Mouse (Mus musculus) cortical plate, adult 2 months (tissue): Measurements from ENCODE around the gene Serpina1e. TPM values are rescaled to one million over a fixed set of nuclear protein-coding genes. Genes with fewer than 3 reads are reported as not detected.

Source experiments
- H3K27ac ChIP-seq: fragments of 200-500 bp; 2 replicates; pipeline ENCODE4 v1.5.1; 2012; ENCODE audit warnings: low read length, control low read depth, inconsistent platforms; ENCODE audit not compliant: insufficient read depth
- H3K4me1 ChIP-seq: fragments of 200-500 bp; 2 replicates; pipeline ENCODE4 v1.6.1; 2011; ENCODE audit warnings: low read length; ENCODE audit not compliant: control insufficient read depth, insufficient read depth
- H3K4me3 ChIP-seq: fragments of 200-500 bp; 2 replicates; pipeline ENCODE4 v1.5.1; 2011; ENCODE audit warnings: mild to moderate bottlenecking, low read length, control low read depth; ENCODE audit not compliant: insufficient read depth
- CTCF ChIP-seq: fragments of 200-500 bp; IDR thresholded peaks from 2 replicates; pipeline ENCODE4 v1.5.1; 2011; ENCODE audit warnings: mild to moderate bottlenecking, control low read depth, low read length; ENCODE audit not compliant: insufficient read depth; ENCODE audit errors: extremely low read depth
- POLR2A ChIP-seq: fragments of 200-500 bp; IDR thresholded peaks from 2 replicates; pipeline ENCODE4 v1.6.1; 2011; ENCODE audit warnings: mild to moderate bottlenecking, low read length, control low read depth; ENCODE audit not compliant: insufficient read depth; ENCODE audit errors: extremely low read depth
- polyA plus RNA-seq: library from polyadenylated mRNA; depleted of rRNA; stranded (reverse); fragments of >200 nt; gene quantifications from 2 replicates; pipeline ENCODE4 v1.2.3, GENCODE M21; 2012

The Serpina1e gene
- polyA plus RNA-seq, 1 experiment = not detected

DNA sequence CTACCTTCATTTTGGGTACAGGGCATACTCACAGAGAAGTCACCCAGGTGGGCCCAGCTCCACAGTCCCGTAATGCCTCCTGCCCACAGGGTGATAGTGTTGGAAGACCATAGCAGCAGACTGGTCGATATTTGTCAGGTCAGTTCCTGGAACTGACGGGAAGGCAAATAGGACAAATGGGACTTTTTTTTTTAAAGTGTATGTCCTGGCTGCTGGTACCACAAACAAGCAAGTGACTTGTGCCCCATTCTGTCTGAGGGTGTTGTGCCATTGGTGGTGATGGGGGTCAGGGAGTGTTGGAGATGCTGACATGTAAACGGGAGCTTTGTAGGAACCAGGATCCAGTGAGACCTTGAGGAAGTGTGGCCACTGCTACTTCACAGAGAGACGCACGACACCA is 31.1 kb upstream of the Serpina1e start, which contains the start of gene Serpina11:
Serpina11 (minus strand) TSS at position 101 of the 400 bp plus-strand sequence.
- TF ChIP-seq POLR2A (no peak), CTCF (no peak)
- Histone ChIP-seq H3K4me3 (no peak within 1 kb of the TSS), H3K4me1 (no peaks in the 10 kb centered on the region), H3K27ac (no peak within 1 kb of the TSS)

DNA sequence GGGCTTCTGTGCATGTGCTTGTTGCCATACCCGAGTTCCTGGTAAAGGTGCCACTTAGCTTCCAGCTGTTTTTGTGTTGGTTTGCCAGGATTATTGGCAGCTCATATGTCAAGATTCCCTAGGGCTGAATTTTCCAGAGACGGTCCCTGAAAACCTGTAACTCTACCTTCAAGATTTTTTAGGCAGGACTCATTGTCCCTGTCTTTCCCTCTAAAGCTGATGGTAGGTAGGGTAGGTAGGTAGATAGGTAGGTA is 30.7 kb upstream of the Serpina1e start:
- TF ChIP-seq CTCF (no peak), POLR2A (no peak)
- Histone ChIP-seq H3K27ac (no peak overlapping the region), H3K4me3 (no peak overlapping the region), H3K4me1 (no peaks in the 10 kb centered on the region)

DNA sequence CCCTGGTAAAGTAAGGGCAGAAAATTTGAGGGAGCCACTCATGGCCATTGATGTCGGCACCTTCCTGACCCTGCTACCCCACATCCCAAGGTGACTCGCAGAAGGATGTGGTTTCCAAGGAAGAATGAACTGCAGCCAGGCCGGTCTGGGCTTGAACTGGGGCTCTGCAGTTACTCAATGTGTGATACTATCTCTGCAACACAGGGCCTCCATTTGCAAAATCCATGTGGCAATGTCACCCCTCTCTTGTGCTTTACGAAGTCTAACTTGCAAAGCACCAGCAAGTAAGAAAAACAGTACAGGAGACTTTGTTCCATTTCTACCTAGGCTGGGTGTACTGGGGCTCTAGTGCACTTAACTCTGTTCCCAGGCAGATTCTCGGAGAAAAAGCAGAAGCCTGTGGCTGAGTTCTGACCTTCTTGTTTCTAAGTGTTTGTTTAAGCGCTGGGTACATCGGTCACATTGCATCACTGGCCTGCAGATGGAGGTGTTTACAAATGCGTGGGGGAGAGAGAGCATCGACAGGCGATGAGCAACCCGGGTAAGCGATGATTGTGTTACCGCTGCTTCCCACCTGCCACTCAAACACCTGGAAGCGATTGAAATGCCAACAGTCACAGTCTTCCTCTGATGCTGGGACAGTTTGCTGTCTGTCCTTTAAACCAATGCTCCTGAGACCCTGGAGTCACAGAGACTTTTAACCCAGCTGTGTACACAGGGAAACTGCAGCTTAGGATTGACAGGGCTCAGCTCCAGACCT is 30.2 kb upstream of the Serpina1e start:
- no peak overlapping the region for H3K4me3 ChIP-seq
- TF ChIP-seq CTCF (no peak), POLR2A (no peak)
- no peak overlapping the region for H3K27ac ChIP-seq
- H3K4me1 ChIP-seq = no peaks in the 10 kb centered on the region

DNA sequence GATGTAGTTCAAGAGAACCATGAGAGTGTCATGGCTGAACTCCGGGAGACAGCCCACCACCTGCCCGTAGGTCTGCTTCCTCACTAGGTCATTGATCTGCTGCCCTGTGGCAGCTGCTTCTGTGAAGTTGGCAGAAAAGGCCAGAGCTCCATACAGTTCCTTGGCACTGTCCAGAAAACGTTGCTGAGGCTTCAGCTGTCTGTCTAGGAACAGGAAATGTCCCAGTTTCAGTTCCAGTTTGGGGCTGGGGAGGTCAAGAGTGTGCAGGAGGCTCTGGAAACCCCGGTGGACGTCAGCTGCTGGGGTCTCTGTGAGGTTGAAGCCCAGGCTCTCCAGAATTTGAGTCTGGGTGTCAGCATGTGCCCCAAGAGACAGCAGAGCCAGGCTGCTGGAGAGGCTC is 27.1 kb upstream of the Serpina1e start:
- no peak for TF ChIP-seq POLR2A
- no peak for TF ChIP-seq CTCF
- H3K27ac ChIP-seq = no peak overlapping the region

DNA sequence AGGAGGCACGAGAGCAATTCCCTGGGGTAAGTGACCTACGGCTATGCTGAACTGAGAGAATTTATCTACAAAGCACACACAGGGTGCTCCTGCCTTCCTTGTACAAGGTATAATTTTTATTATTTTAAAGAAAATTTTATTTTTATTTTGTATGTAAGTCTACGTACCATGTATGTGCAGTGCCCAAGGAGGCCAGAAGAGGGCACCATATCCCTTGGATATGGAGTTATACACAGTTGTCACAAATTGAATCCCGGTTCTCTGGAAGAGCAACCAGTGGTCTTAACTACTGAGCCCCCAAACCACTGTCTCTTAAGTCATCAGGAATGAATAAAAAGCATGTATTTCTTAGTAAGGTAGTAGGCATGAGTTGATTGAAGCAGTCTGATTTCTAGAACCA is 26.2 kb upstream of the Serpina1e start:
- TF ChIP-seq CTCF (peak; percentile 56), POLR2A (no peak)
- Histone ChIP-seq H3K27ac (no peak overlapping the region), H3K4me1 (no peaks in the 10 kb centered on the region; the same call in 1 of the 2 replicates), H3K4me3 (no peak overlapping the region)

More for the DNA sequence above, 27.1 kb upstream of the Serpina1e start:
- no peak overlapping the region for H3K4me3 ChIP-seq
- no peaks in the 10 kb centered on the region; the same call in 1 of the 2 replicates for H3K4me1 ChIP-seq

DNA sequence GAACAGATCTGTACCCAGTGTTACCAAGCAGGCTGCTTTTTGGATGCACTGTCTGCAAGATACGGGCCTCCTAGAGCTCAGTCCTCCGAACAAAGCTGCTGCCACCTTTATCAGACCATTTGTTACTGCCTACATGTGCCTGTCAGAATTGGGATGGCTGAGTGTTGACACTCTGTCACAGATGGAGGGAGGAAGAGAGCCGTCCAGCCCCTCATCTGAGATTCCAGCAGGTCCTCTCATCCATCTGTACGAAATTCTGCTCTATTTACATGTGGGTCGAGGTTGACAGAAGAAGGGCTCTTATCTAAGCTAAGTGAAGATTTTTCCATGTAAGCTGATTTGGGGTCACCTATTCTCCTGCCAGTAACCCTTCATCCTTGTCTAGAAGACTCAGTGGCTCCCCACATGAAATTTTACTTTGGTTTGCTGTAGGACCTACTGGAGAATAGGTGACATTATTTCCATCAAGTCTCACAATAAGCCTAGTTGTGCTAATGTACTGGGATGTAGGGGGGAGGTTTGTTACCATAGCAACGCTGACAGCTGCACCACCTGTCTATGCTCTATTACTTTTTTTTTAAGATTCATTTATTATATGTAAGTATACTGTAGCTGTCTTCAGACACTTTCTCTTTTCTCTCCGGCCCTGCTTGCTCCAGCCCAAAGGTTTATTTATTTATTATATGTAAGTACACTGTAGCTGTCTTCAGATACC is 23.0 kb upstream of the Serpina1e start:
- Histone ChIP-seq H3K27ac (no peak overlapping the region), H3K4me1 (peaks cover 3% of the 10 kb centered on the region), H3K4me3 (no peak overlapping the region)
- TF ChIP-seq CTCF = no peak
- no peak for TF ChIP-seq POLR2A

DNA sequence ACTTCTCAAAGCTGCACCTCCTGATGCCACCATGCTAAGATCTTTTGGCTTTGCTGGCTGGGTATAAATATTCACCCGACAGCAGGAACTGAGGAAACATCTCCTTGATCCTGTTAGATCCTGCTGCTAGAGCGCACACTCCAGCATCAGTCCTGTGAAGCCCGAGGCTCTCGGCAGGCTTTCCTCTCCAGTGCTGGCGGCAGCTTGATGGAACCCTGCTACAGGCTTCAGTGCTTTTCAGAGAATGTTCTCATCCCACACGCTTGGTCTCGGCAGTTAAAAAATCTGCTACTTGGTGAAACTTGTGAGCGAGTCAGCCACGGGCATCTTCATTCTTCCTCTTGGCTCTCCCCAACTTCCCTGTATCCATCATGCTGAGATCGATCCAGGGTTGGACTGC is 19.5 kb upstream of the Serpina1e start:
- H3K4me1 ChIP-seq = peaks cover 3% of the 10 kb centered on the region
- H3K4me3 ChIP-seq = no peak overlapping the region
- H3K27ac ChIP-seq = no peak overlapping the region
- TF ChIP-seq POLR2A = no peak
- no peak for TF ChIP-seq CTCF

DNA sequence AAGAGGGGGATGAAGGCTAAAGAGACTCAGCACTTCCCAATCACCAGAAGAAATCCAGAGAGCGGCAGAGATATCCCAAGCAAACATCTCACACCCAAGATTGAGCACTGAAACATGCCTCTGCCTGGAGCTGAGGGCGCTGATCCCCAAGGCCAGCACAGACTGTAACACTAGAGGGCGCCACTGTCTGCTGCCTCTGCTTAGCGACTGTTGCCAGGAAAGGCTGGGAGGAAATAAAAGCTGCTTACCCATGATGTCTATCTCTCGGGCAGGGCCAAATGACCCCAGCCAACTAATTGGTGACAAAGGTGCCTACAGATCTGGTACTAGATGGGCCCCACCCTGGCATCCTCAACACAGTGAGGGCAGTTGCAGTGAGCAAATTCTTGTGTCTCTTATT is 19.1 kb upstream of the Serpina1e start:
- TF ChIP-seq CTCF (peak; percentile 54), POLR2A (no peak)
- Histone ChIP-seq H3K4me1 (peaks cover 3% of the 10 kb centered on the region), H3K27ac (no peak overlapping the region), H3K4me3 (no peak overlapping the region)

DNA sequence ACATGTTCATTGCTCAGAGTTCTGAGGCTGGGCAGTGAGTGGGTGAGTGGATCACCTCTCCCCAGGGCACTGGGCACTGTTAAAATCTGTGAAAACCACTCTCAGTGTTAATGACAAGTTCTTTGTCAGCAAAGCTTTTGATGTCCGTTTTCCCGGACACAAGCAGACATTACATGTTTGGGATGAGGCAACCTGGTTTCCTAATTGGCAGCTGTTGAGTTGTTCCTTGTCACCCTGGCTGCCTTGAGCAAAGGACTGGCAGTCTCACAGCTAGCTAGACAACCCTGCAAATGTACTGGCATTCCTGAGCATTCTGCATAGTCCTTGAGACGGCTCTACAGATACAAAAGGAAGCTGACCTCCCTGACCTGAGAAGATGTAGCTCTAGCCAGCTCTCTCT is 18.3 kb upstream of the Serpina1e start:
- TF ChIP-seq CTCF (no peak), POLR2A (no peak)
- Histone ChIP-seq H3K4me1 (peaks cover 3% of the 10 kb centered on the region), H3K27ac (no peak overlapping the region), H3K4me3 (no peak overlapping the region)

DNA sequence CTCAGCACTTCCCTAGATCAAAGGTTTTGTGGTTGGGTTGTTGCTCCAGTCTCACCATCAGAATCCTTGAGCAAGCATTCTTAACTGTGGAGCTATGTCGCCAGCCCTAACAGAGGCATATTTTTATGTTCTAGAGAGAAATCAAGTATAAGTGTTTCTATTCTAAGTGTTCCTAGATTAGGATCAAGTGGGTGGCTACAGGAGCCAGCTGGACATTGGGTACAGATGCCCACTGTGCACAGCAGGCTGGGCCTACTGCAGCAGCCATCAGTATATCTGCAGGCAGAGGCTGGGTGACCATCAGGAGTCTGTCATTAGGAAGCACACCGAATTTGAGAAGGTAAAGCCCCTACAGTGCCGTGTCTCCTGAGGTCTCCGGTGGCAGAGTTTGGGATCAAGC is 12.3 kb upstream of the Serpina1e start:
- 0 out of 2 replicates have a peak overlapping the region, but pooled peaks have one; percentile 46 for H3K27ac ChIP-seq
- H3K4me3 ChIP-seq = no peak overlapping the region
- H3K4me1 ChIP-seq = no peaks in the 10 kb centered on the region; the same call in 1 of the 2 replicates
- no peak for TF ChIP-seq CTCF
- TF ChIP-seq POLR2A = 0 out of 2 replicates have a peak, but pooled peaks have one; percentile 41
